Mouse (Mus musculus) CD4-positive naive resting alpha-beta T cell, adult 76 days (primary cell): ENCODE data around the gene Fancc. TPM values are rescaled to one million over a fixed set of nuclear protein-coding genes. Genes with fewer than 3 reads are reported as not detected.

Experiments
- total RNA-seq: library from RNA; stranded (reverse); gene quantifications from one replicate; pipeline ENCODE4 v1.2.4, GENCODE M21; 2023

Gene Fancc
- 36.8 TPM for total RNA-seq

GRCm38 (mm10) chr13:63496646-63497582, at the start of gene Fancc:
TSS of gene Fancc (minus strand) at chr13:63497278.

Other genes starting within 250 kb of the Fancc start
- 28.9 TPM for gene Ptch1, start 76.3 kb upstream of the Fancc start, total RNA-seq